ENCODE assay signal across 8 mouse cellular contexts in genomic region chr15:95943470-95943869, GRCm38 (mm10).
DNase-seq lines count a peak whose midpoint lies in the region; ATAC-seq and TF ChIP-seq lines count a peak whose summit lies in the region.

No protein-coding gene starts in this region.

- ATAC-seq in frontal cortex, adult (ENCODE audit: low TSS enrichment), result no peak

- WGBS in lung, adult 2 months, result 62% methylated on average over 4 of the region's 4 CpGs

- no peak overlapping the region for H3K4me3 ChIP-seq in embryonic fibroblast, embryonic 13.5 days (ENCODE audit: insufficient read depth, low read length)
- no peak overlapping the region for H3K4me3 ChIP-seq in lung, adult 2 months (replicated peaks; ENCODE audit: extremely low read depth, low read depth, low read length)

- no peak overlapping the region for H3K27ac ChIP-seq in embryonic fibroblast, embryonic 13.5 days (ENCODE audit: insufficient read depth, low read length)

- peak; percentile 62; the same call in 1 of the 2 replicates for TF ChIP-seq CTCF in embryonic fibroblast, embryonic 13.5 days (IDR thresholded peaks at IDR 0.05; ENCODE audit: borderline replicate concordance, insufficient read depth, low read length)
- peak; percentile 90 for TF ChIP-seq CTCF in lung, adult 2 months (IDR thresholded peaks at IDR 0.05; ENCODE audit: insufficient read depth, low read length)

- TF ChIP-seq POLR2A in embryonic fibroblast, embryonic 13.5 days (IDR thresholded peaks at IDR 0.05; ENCODE audit: low read depth, low read length), result no peak
- TF ChIP-seq POLR2A in lung, adult 2 months (IDR thresholded peaks at IDR 0.05; ENCODE audit: borderline replicate concordance, extremely low read depth, low read depth, low read length), result no peak

- no peaks in the 10 kb centered on the region for H3K4me1 ChIP-seq in embryonic fibroblast, embryonic 13.5 days (ENCODE audit: control insufficient read depth, insufficient read depth, low read length)
- H3K4me1 ChIP-seq in lung, adult 2 months (ENCODE audit: control insufficient read depth, insufficient read depth, low read length), result no peaks in the 10 kb centered on the region

- peak; percentile 21 to 43 for DNase-seq in cerebellum, postnatal 25 days
- no peak for DNase-seq in cerebellum, adult 8-10 months
- peak; percentile 21 for DNase-seq in CD4-positive helper T cell, adult 2 months (ENCODE audit: low read depth, low spot score)
- peak; percentile 27 for DNase-seq in lung, adult 2 months
- no peak for DNase-seq in right cerebral cortex, postnatal 25 days
- no peak for DNase-seq in left cerebral cortex, adult 11 months (ENCODE audit: low spot score)

Comparison
In these comparisons a context has a peak if more than half of its experiments do, and no peak if none do; other contexts are left out.
1. DNase-seq: peak in cerebellum, postnatal 25 days (2 of 2), CD4-positive helper T cell, adult 2 months (single experiment) and lung, adult 2 months (single experiment); none in cerebellum, adult 8-10 months (single experiment), right cerebral cortex, postnatal 25 days (single experiment) and left cerebral cortex, adult 11 months (single experiment).